Mouse (Mus musculus): ENCODE measurements around the gene Plcxd2.

Plcxd2 gene

DNA sequence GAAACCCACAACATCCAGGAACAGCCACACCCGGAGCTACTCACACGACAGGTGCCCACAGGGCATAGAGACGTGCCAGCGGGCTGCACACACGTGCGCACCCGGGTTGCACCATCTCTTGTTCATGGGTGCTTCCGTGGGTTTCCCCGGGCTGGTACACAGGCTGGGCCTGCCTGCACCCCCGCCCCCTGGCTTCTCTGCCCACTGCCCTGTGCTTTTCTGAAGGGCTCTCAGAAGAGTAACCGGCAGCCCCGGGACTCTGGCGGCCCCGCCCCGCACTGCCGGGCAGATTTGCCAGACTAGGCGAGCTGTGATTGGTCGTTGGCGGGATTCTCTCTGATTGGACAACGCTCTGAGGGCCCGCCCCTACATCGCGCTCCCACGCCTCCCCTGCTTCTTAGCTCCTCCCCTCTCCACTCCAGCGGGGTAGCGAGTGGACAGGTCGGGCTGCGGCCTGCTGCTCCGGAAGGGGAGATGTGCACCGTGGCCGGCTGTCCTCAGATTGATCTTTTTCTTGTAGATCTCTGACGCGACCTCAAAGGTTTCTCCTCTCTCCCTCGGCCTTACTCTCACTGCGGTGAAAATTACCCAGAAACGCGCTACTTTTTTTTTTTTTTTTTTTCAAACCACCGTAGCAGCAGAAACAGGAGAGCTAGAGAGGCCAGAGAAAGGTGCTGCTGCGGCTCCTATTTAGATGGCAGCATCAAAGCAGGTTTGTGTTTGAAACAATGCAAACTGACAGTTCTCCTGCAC lies at the start of gene Plcxd2:
Gene Plcxd2, minus strand, starts transcription at position 66 of the 753 bp plus-strand sequence.
- peak; percentile 93 for DNase-seq (ENCODE audit: low spot score)

DNA sequence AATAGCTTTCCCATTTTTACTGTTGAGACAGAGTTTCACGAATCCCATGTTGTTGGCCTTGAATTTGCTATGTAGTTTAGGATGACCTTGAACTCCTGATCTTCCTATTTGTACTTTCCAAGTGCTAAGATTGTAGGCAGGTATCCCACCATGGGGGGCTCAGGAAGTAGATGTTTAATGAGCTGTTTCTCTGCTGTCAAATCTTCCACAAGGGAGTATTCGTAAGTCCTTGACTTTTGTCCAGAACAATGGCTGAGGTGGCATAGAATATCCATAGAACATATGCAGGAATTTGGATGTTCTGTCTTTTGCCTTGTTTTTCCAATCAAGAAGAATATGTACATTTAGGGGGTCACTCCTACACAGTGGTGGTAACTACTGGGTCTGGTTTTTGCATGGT lies 36.9 kb upstream of the Plcxd2 start:
- no peak for DNase-seq (ENCODE audit: low spot score)

DNA sequence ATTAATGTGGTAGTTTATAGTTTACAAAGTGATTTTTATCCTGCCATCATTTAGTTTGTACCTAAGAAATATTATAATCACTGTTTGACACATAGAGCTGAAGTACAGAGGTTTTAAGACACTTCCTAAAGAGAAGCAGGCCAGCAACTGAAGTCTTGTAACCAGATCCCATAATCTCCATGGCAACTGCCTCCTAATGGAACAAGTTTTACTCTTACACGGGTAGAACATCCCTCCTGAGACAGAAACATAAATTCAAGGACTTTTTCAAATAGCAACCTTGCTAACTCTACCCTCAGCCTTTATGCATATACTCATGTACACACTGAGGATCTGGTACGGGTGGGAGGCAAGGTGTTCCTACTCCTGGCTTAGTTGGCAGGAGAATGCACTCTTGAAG lies 26.2 kb upstream of the Plcxd2 start:
- no peak for DNase-seq (ENCODE audit: low spot score)

DNA sequence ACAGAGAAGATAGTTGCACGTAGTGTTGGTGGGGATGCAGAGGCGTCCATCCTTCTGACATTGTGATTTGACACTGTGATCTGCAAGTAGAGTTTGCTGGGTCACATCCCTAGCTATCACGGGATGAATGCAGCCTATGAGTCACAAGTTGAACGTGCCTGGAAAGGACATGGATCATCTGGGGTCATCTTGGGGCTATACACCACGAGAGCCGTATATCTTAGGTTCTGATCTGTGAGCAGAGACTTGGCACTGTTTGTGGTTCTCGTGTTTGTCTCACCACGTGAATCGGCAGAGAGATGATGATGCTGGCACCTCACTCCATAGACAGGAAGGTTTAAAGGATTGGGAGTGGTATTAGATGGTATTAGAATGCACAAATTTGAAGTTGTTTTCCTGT lies 23.9 kb upstream of the Plcxd2 start:
- DNase-seq (ENCODE audit: low spot score) = no peak

DNA sequence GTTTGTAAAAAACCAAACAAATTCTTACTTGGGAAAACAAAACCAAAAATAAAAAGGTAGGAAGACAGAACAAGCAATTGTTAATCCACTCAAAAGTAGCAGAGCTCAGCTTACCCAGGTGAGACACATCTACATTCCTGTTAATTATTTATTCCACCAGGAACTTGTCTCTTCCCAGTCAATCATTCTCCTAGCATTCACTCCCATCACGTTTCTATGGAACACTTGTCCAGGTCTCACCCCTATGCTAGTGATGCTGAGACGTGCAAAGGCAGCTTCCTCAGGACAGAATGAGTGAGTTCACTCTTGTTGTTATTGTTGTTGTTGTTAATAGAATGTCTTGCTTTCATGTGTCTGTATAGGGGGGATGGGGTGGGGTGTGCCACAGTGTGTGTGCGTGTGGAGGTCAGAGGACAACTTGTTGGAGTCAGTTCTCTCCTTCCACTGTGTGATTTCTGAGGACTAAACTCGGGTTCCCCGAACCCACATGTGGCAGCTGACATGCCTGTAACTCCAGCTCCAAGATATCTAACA lies 13.0 kb upstream of the Plcxd2 start:
- DNase-seq (ENCODE audit: low spot score) = no peak

DNA sequence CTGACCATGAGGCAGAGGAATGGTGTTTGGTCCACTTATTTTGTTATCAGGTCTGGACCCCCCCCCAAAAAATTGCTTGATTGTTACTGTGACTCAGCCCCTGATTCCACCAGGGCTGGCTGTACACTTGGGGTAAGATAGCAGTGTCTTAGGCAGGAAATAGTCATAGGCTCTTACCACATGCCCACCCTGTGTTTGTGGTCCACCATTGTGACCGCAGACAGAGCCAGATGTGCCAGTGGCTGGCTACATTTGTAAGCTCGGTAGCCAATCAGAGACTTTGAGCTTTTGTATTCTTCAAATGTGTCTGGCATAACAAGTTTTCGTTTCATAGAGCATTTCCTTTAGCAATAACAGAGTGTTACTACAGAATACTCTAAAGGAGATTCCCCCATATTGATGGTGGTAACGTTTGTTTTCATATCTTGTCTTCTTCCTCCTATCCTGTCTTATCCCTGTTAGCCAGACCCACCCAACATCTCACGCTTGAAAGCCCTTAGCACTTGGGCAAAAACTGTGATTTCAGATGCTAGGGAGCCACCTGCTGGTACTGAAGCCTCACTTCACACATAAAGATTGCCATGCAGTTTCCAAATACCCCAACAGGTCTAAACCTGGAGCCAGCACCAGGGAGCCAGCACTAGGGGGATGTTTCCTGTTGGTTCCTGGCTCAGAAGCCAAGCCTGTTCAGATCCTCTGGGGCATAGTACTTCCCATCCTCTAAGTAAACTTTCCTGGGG lies 12.3 kb upstream of the Plcxd2 start:
- DNase-seq (ENCODE audit: low spot score) = peak; percentile 45

DNA sequence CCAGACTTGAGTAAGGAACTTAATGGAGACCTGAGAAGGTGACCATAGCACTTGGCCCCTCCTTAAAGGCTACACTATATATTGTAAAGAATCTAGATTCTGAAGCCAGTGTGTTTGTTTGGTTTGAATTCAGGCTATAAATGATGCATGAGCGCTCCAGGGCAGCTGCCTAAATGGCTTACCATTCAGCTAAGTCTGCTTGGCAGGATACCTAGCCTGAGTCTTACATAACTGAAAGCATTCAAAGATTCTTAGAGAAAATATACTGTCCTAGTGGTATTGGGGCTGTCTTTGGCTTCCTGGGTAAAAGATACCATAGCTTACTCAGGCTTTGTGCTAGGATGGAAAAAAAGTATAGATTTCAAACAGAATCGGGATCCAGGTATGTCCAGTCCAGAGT lies 11.3 kb upstream of the Plcxd2 start:
- DNase-seq (ENCODE audit: low spot score) = no peak

DNA sequence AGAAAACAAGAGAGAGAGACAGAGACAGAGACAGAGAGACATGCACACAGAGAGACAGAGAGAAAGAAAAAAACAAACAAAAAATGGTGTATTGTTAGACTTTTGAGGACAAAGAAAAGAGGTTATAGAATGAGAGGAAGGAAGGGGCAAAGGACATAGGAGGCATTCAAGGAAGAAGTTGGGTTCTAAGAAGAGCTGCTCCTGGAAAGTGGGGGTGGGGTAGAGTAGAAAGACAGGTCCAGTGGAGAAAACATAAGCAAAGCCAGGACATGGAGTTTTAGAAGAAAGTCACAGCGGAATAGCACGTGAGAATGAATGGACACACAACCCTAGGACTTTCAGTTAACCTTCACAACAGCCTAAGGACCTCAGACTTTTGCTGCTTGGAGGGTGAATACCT lies 10.4 kb upstream of the Plcxd2 start:
- DNase-seq (ENCODE audit: low spot score) = no peak

DNA sequence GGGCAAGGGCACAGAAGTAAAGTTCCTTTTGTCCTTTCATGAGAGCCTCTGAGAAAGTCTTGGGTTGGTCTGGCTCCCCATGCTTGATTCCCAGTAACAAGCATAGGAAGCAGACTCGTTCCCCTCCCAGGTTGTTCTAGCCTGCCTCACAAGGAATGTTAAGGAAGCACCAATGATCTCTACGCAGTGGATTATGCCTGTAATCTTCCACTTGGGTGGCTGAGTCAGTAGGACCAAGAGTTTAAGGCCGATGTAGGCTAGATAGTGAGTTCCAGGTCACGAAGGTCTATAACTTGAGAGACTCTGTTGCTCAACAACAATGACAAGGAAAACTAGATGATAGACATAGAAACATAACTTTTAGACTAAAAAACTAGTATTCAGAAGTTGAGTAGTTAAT lies 9.8 kb upstream of the Plcxd2 start:
- DNase-seq (ENCODE audit: low spot score) = no peak

DNA sequence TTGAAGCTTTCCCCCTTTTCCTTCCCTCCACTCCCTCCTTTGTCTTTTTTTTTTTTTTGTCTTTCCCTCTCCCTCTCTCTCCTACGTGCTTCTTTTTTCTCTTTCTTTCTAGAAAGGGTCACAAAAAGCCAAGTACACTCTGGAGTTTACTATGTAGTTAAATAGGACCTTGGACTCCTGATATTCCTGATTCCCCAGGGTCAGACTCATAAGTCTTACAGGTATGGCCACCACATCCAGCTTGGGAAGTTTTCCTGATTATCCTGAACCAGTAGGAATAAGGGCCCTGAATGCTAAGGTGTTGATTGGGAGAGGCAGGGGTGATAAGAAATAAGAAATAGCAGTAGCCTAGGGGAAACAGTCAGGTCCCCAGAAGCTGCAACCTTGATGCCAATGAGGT lies 9.3 kb upstream of the Plcxd2 start:
- DNase-seq (ENCODE audit: low spot score) = no peak

DNA sequence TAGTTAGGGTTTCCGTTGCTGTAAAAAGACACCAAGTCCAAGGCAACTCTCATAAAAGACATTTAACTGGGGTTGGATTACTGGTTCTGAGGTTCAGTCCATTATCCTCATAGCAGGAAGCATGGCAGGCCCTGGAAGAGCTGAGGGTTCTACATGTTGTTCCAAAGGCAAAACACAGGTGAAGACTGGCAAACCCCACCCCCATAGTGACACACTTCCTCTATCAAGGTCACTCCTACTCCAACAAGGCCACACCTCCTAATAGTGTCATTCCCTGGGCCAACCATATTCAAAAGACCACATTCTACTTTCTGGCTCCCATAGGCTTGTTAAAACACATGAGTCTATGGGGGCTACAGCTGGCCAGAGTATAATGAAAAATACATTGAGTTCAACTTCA lies 1.7 kb upstream of the Plcxd2 start:
- DNase-seq (ENCODE audit: low spot score) = no peak

DNA sequence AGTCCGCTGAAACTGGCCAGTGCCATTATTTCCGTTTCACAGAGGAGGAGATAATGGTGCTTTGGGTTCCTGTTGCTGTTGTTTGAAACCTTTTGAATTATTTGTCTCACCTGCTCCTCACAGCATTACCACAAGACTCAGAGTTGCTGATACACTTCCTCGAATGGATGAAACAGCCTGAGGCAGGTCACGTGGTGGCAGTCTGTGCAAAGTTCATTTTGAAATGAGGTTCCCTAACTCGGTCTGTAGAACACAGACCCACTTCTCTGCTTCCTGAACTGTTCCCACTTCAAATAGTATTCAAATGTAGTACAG lies 845 bp upstream of the Plcxd2 start:
- DNase-seq (ENCODE audit: low spot score) = no peak

DNA sequence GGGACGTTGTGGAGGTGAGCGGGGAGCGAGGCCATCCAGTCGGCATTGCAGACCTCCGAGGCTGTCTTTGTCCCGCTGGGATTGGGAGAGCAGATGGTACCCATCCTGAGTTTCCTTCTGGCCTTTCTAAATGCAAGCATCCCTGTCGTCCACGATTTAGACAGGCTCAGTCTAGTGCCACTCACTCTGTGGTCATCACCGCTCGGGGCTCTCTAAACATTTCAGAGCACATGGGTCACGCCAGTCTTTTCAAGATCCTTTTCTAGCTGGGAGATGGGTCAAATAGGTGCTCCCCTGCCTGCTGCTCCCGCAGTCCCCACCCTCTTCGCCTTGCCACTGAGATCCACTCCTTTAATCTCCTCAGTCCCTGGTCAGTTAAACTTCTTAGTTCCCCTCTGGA lies 301 bp downstream of the Plcxd2 start:
- DNase-seq (ENCODE audit: low spot score) = no peak

DNA sequence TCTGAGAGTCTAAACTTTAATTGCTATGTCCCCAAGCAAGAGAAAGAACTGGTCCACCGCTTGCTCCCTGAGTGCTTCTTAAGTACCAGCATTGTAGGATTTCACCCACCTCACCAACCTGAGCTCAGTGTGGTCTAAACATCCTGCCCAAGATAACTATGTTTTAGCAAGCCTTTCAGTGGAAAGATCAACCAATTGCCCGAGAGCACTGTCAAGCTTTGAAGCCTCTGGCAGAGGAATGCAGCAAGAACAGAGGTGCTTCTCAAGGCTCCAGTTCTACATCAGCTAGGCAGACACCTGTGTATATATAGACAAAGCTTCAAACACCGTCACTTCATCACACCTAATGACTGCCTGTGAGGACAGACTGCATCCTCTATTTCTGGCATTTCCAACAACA lies 1.3 kb downstream of the Plcxd2 start:
- no peak for DNase-seq (ENCODE audit: low spot score)

DNA sequence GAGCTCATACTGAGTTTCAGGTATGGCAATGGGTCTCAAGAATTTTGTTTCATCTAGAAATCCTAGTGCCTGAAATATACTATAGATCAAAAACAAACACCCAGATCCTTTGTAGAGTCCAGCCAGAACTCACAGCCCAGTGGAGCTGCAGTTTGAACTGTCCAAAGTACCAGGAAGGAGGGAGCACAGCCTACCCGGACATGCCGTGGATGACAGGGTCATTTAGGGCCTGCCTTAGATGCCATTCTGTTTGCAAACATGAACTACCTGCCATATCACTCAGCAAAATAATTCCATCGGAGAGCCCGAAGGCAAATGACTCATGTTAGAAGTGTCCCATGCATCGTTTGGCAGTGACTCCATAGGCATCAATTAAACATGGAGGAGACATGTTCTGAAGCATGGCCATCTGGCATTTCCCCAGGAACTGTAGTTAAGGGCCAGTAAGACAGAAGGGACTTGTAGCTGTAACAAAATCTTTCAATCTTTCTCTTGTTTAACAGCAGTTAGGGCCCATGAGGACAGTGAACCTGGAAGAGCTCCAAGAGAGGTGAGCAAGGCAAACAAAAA lies 1.9 kb downstream of the Plcxd2 start:
- no peak for DNase-seq (ENCODE audit: low spot score)

DNA sequence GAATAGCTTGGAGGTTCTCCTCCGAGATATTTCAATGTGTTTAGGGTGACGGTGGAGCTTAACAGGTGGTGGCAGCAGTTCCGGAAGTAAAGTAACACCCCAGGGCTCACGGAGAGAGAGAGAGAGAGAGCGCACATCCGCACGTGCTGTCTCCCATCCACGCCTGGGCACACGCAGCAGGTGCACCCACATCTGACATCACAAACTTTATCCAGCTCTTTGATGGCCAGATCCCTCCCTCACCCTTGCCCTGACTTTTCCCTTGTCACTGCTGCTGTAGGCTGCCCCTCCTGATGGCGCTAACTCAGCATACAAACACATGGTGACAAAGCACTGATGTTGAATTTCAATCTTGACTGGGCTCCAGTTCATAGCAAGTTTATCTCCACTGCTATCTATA lies 3.8 kb downstream of the Plcxd2 start:
- no peak for DNase-seq (ENCODE audit: low spot score)

DNA sequence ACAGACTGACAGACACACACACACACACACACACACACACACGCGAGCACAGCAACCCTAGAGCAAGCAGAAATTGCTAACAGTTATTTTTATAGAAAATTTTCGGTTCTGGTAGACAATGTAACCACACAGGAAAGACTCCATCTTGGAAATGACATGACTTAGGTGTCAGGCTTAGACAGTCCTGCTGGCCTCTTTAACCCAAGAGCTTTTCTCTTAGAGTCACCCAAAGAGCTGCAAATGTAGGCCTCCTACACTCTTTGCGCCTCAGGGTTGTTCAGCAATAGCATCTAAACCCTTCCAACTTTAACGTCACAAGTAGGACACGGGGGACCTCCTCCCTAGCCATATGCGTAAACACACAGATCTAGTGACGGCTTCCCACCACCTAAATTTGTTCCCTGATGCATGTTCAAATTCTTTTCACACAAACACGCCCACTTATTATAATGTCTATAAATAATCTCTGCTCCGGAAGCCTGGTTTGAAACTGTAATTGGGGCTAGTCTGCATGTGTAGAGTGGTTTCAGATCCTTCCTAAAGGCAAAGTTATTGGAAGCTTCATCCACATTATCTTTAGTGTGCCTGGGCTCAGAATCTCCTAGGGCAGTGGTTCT lies 8.4 kb downstream of the Plcxd2 start:
- DNase-seq (ENCODE audit: low spot score) = no peak

DNA sequence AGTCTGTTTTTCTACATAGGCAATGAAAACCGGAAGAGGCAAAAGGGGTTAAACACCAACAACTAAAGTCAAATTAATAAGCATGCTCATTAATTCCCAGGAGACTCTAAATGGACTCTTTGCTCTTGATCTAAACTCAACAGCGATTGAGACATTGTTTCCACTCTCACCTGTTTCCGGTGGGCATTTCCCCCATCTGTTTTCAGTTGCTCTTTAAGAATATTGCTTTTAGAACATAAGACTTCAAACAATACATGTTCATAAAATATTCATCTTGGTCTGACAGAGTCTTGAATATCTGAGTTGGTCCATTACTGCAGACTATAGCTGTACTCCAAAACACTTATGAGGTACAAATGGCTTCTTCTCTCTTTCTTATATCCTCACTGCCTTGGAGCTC lies 9.0 kb downstream of the Plcxd2 start:
- no peak for DNase-seq (ENCODE audit: low spot score)

DNA sequence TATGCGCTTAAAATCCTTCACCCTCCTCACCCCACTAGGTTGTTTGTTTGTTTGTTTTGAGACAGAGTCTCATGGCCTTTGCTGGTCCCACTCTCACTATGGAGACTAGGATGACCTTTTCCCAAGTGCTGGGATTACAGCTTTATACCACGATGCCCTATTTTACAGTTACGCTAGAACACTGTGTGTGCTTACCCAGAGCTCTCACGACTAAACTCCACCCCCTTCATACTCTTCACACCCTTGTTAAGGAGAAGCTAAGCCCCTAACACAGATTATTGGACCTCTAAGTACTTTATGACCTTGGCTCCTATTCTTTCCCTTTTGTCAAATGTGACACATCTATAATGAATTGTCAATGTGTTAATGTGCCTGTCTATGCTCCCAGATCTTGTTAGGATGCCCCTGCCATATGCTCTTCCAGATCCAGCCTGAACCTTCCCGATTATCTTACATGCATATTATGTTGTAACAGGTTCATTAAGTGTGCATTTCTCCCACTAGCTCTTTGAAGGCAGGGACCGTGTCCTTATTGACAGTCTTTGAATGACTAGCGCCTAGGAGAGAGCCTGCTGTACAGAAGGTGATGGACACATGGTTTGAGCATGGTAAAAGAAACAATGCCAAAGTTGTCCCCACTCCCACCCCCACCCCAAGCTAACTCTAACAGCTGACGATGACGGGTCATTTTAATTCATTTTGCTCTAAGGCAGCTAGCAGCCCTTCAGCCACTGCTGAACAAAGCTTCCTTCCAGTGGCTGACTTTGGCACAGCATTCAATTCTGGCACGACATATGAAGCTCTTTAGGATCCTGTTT lies 10.4 kb downstream of the Plcxd2 start:
- DNase-seq (ENCODE audit: low spot score) = no peak

DNA sequence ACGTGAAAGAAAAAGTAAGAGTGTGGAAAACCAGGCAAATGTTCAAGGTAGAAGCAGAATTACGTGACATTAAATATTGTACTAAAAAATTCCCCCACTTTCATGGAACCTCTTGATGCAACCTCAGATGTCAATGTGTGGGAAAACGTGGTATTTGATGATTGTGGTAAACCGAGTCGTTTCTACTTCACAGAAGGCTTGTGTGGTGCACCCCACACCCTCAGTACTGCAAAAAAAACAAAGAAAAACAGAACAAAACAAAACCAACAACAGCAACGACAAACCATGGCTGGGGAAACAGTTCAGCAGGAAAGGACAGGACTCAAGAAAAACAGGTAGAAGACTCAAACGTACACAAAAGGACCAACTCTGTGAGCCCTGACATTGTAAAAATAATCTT lies 11.8 kb downstream of the Plcxd2 start:
- no peak for DNase-seq (ENCODE audit: low spot score)

DNA sequence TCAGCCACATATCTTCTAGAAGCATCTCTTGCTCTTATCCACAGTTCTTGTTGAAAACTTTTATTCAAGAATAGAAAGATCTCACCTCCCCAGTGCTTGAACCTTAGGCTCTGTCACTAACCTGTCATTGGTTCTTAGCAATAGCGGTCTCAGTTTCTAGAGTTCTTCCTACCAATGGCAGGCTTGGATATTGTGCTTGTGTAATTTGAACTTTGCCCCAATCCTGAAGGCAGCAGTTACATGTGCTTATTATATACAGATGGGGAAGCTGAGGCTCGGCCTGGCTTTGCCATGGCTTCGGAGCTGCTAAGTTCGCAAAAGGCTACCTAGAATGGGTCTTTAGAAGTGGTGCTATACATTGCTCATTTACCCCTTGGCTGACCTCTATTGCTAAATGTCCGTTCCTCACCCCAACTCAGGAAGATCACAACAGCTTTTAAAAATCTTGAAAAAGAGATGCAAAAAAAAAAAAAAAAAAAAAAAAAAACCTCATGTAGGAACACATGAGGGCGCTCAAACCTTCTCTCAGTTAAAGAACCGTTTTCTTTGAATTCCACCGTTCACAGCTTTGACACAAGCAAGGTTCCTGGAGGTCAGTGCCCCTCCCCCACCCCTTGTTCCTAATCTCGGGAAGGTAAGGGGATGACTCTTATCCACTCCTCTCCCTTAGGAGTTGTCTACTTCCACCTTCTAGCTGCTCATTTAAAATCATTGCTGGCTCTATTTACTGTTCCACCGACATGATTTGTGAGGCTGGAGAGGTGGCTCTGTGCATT lies 18.9 kb downstream of the Plcxd2 start:
- no peak for DNase-seq (ENCODE audit: low spot score)
